In the genomic region with DNA sequence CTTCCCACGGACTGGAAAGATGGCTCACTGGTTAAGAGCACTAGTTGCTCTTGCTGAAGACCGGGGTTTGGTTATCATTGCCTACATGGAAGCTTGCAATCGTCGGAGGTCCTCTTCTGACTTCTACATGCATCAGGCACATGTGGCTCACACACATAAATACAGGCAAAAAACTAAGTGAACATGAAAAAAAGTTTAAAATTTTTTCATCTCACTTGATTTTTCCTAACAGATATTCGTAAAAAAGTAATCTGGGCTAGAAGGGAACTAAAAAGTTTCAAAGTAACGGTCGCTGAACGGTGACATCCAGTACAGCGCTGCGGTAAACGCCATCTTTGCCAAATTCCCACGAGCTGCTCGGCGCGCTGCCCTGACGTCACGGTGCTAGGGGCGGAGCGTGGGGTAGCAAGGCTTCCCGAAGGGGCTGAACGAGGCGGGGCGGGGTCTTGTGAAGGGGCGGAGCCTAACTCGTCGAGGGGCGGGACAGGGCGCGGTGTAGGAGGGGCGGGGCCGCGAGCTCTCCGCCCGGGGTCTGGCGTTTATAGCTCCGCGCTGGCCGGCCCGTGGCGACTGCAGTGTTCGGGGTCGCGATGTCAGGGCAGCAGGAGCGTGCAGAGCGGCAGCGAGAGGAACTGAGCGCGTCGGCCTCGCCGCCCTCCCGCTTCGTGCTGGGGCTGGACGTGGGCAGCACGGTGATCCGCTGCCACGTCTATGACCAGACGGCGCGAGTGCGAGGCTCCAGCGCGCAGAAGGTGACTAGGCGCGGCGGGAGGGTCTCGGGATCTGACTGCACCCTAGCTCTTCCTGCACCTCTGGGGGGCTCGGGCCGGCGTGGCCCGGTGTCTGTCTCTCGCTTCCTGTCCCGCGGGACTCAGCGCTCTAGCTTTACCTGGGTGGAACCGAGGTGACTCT, we compare ENCODE assay signal across 8 mouse cellular contexts. TPM values are rescaled to one million over a fixed set of nuclear protein-coding genes. Genes with fewer than 3 reads are reported as not detected.
A peak's percentile ranks its signal among the peaks of the same experiment; 100 is the strongest.
DNase-seq lines count a peak whose midpoint lies in the region; ATAC-seq lines count a peak whose summit lies in the region.

Gk5 (plus strand) TSS at position 502 of the 912 bp plus-strand sequence.

- 0 out of 2 replicates have a peak, but pooled peaks cover 3% of the 10 kb centered on the region for H3K27me3 ChIP-seq in hindbrain, embryonic 13.5 days

- peak; percentile 97 for ATAC-seq in hindbrain, embryonic 13.5 days (ENCODE audit: low FRiP score)

- peak within 1 kb of the TSS; percentile 68 for H3K4me2 ChIP-seq in hindbrain, embryonic 13.5 days

- peaks cover 9% of the 10 kb centered on the region; the same call in 1 of the 2 replicates for H3K4me1 ChIP-seq in hindbrain, embryonic 13.5 days (replicated peaks)

- H3K9me3 ChIP-seq in hindbrain, embryonic 13.5 days, result no peaks in the 10 kb centered on the region

- peak; percentile 97 for DNase-seq in NIH3T3 (ENCODE audit: low read depth)
- DNase-seq in cerebellum, postnatal 10 days, result peak; percentile 100
- DNase-seq in frontal cortex, postnatal 14 days (ENCODE audit: low spot score in 2 of 2), result peak; percentile 88 to 94
- peak; percentile 96 to 97 for DNase-seq in layer of hippocampus, postnatal 25 days (ENCODE audit: extremely low spot score in 1 of 2, low spot score in 1 of 2)
- peak; percentile 98 for DNase-seq in lung, postnatal 25 days (ENCODE audit: low spot score)
- peak; percentile 99 for DNase-seq in retina, embryonic 14.5 days (ENCODE audit: low spot score)
- peak; percentile 100 for DNase-seq in thymus, postnatal 4 days

- H3K27ac ChIP-seq in hindbrain, embryonic 13.5 days, result 0 out of 2 replicates have a peak within 1 kb of the TSS, but pooled peaks have one; percentile 4

- H3K9ac ChIP-seq in hindbrain, embryonic 13.5 days, result peak within 1 kb of the TSS; percentile 74

- H3K36me3 ChIP-seq in hindbrain, embryonic 13.5 days, result no peaks in the 10 kb centered on the region

- WGBS in hindbrain, embryonic 13.5 days, result under 1% methylated on average over 72 of the region's 76 CpGs

- peak within 1 kb of the TSS; percentile 59 for H3K4me3 ChIP-seq in hindbrain, embryonic 13.5 days

RNA-seq across cellular contexts. Expression of gene Gk5, which starts in this region (rescaled TPM):
- polyA plus RNA-seq in hindbrain, embryonic 13.5 days (2015; fragmentation: Nextera tagmentation; extraction: Ambion mirVana), result 2.7 and 2.9 TPM in 2 replicates
- total RNA-seq in layer of hippocampus, postnatal 25 days (2021), result 1 to 10 TPM; 4.1 to 5.1 TPM

Comparison
In these comparisons a context has a peak if more than half of its experiments do, and no peak if none do; other contexts are left out.
1. Peak in every context shown above with its lines: DNase-seq, ATAC-seq, H3K4me3 ChIP-seq and H3K27ac ChIP-seq.